Mouse (Mus musculus) midbrain, embryonic 10.5 days (tissue): ENCODE data around the gene Ttll1. TPM values are rescaled to one million over a fixed set of nuclear protein-coding genes. Genes with fewer than 3 reads are reported as not detected.
"Not testable (repeated sequence)": the region's sequence is repeated elsewhere in the genome, so short reads cannot be mapped to it uniquely, and the experiment has no call there.

Experiments
- DNase-seq: peaks from one replicate; pipeline ENCODE4 v3.0.0-alpha.2; 2017; ENCODE audit warnings: low spot score
- H3K27ac ChIP-seq: fragments of 300-500 bp; sonication (generic); replicated peaks from 2 replicates; pipeline ENCODE4 v1.5.1; 2016; ENCODE audit warnings: mild to moderate bottlenecking
- H3K27me3 ChIP-seq: fragments of 300-500 bp; sonication (generic); 2 replicates; pipeline ENCODE4 v1.6.1; 2016; ENCODE audit warnings: low read depth, mild to moderate bottlenecking; ENCODE audit not compliant: poor library complexity, severe bottlenecking
- H3K36me3 ChIP-seq: fragments of 300-500 bp; sonication (generic); 2 replicates; pipeline ENCODE4 v1.6.1; 2016; ENCODE audit warnings: mild to moderate bottlenecking, moderate library complexity
- H3K4me1 ChIP-seq: fragments of 300-500 bp; sonication (generic); 2 replicates; pipeline ENCODE4 v1.6.1; 2016
- H3K4me3 ChIP-seq: fragments of 300-500 bp; sonication (generic); 2 replicates; pipeline ENCODE4 v1.5.1; 2016; ENCODE audit warnings: mild to moderate bottlenecking, moderate library complexity
- H3K9me3 ChIP-seq: fragments of 300-500 bp; sonication (generic); replicated peaks from 2 replicates; pipeline ENCODE4 v1.6.1; 2016; ENCODE audit warnings: mild to moderate bottlenecking
- WGBS: fragments of 180-500 bp; shearing (Covaris S2); methylation state at CpG from one replicate; pipeline ENCODE4 v1.1.7; 2016; 5-methylcytosine and 5-hydroxymethylcytosine counted together
- polyA plus RNA-seq: library from polyadenylated mRNA; unstranded; fragments of >200 nt; fragmentation: Nextera tagmentation; extraction: Ambion mirVana; gene quantifications from 2 replicates; pipeline ENCODE4 v1.2.1, GENCODE M21; 2016

The Ttll1 gene
- polyA plus RNA-seq, 1 experiment from 2014 or later: 34.3 TPM

- H3K9me3 ChIP-seq: no peaks in the 10 kb centered on the region
- 40% methylated on average over 20 of the region's 20 CpGs for WGBS
- peak; percentile 70 for DNase-seq
- H3K27me3 ChIP-seq: peaks cover 15% of the 10 kb centered on the region
- no peak overlapping the region for H3K27ac ChIP-seq
- H3K36me3 ChIP-seq: no peaks in the 10 kb centered on the region
- H3K4me3 ChIP-seq: no peak overlapping the region
- H3K4me1 ChIP-seq: peaks cover 27% of the 10 kb centered on the region
These were observed 7.7 kb upstream of the Ttll1 start for GRCm38 (mm10) chr15:83518215-83519048.

- Histone ChIP-seq H3K4me1 (peaks cover 20% of the 10 kb centered on the region), H3K36me3 (no peaks in the 10 kb centered on the region), H3K9me3 (no peaks in the 10 kb centered on the region), H3K27ac (no peak overlapping the region), H3K27me3 (peaks cover 15% of the 10 kb centered on the region), H3K4me3 (no peak overlapping the region)
- WGBS: 73% methylated on average over 5 of the region's 5 CpGs
- DNase-seq: no peak
These were observed 4.3 kb upstream of the Ttll1 start for GRCm38 (mm10) chr15:83515018-83515417.

DNA sequence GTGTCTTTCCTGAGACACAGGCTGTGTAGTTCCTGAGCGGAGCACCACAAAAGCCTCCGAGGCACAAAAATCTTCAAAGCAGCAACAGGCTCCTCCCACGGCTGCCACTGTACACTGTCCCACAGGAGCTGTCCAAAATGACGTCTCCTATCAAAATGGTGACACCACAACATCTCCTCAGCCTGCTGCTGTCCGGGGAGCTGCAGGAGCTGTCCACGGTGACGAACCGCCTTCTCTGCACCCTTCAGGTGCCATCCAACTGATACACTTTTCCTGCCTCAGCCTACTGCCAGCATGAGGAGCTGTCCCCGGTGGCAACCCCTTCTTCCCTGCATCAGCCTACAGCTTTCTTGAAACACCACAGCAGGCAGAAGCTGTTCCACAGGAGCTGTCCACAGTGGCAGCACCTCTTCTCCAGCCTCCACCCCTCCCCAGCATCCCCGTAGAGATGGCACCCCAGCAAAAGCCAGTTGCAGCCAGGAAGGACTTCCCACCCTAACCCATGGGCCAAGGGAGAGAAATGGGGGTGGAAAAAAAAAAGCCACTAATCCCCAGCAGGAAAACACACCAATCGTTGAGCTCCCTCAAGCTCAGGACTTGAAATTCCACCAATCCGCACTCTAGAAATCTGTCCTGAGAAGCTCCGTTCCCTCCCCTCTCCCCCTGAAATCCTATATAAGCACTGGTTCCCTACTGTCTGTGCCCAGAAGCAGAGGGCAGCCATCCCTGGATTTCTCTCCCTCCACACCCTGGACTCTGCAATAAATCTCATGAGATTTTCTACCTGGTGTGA, 2.0 kb upstream of the Ttll1 start:
- Histone ChIP-seq H3K4me3 (no peak overlapping the region), H3K4me1 (peaks cover 17% of the 10 kb centered on the region), H3K9me3 (no peaks in the 10 kb centered on the region), H3K27me3 (no peaks in the 10 kb centered on the region), H3K36me3 (no peaks in the 10 kb centered on the region), H3K27ac (no peak overlapping the region)
- no peak for DNase-seq
- WGBS: 79% methylated on average over 13 of the region's 13 CpGs

DNA sequence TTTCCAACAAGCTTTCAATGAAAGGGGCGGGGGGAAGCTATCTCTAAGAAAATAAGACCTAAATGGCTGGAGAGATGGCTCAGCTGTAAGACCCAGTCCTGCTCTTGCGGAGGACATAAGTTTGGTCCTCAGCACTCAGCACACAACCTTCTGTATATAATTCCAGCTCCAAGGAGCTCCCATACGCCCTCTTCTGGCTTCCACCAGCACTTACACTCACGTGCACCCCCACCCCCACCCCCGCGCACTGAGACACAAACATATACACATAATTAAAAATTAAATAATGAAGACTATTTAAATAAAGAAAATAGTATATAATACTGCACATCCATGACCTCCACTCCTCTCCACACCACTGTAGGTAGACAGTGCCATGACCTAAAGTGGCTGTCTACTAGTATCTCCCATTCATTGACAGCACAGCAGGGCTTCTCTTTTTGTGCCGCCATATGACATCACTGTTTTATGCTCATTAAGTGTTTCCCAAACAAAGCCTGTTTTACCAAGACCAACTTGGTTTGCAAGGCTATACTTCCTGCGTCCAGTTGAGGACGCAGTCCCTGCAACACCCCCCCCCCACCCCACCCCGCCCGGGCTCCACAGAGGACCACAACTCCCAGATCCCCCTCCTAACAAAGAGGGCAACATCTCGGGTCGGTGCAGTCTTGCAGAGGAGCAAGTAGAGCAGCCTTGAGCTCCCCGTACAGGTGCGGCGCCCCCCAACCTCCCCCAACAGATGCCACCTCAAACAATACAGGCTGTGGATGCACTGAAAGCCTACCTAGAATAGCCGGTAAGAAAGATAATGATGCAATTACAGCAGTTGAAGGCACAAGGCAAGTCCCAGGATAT, 516 bp downstream of the Ttll1 start:
- Histone ChIP-seq H3K36me3 (peaks cover 7% of the 10 kb centered on the region), H3K9me3 (0 out of 2 replicates have a peak, but pooled peaks cover 2% of the 10 kb centered on the region), H3K27ac (peak overlapping the region; percentile 88), H3K27me3 (no peaks in the 10 kb centered on the region), H3K4me1 (peaks cover 17% of the 10 kb centered on the region), H3K4me3 (peak overlapping the region; percentile 75)
- WGBS: 25% methylated on average over 17 of the region's 17 CpGs
- no peak for DNase-seq

DNA sequence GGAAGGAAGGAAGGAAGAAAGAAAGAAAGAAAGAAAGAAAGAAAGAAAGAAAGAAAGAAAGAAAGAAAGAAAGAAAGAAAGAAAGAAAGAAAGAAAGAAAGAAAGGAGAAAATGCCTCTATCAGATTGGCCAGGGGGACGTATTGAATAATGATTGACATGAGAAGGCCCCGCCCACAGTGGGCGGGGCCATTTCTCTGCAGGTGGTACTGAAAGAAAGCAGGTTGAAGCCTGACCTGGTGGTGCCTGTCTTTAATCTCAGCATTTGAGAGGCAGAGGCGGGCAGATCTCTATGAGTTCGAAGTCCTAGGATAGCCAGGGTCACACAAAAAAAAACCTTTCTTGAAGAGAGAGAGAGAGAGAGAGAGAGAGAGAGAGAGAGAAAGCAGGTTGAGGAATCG, 9.2 kb downstream of the Ttll1 start:
- not testable (repeated sequence) for H3K27ac ChIP-seq, DNase-seq, H3K27me3 ChIP-seq, H3K4me3 ChIP-seq, H3K9me3 ChIP-seq, H3K4me1 ChIP-seq
- WGBS: 80% methylated on average over 6 of the region's 6 CpGs
- peaks cover 84% of the 10 kb centered on the region for H3K36me3 ChIP-seq

- Histone ChIP-seq H3K9me3 (0 out of 2 replicates have a peak, but pooled peaks cover 3% of the 10 kb centered on the region), H3K27me3 (no peaks in the 10 kb centered on the region), H3K4me1 (no peaks in the 10 kb centered on the region), H3K27ac (no peak overlapping the region), H3K36me3 (peaks cover 91% of the 10 kb centered on the region), H3K4me3 (no peak overlapping the region)
- WGBS: 59% methylated on average over 3 of the region's 3 CpGs
- no peak for DNase-seq
These were observed 10.3 kb downstream of the Ttll1 start for GRCm38 (mm10) chr15:83500352-83500751.

GRCm38 (mm10) chr15:83499211-83499755, 11.4 kb downstream of the Ttll1 start:
- Histone ChIP-seq H3K27ac (no peak overlapping the region), H3K4me3 (no peak overlapping the region), H3K4me1 (no peaks in the 10 kb centered on the region), H3K9me3 (no peaks in the 10 kb centered on the region), H3K27me3 (no peaks in the 10 kb centered on the region), H3K36me3 (peaks cover 91% of the 10 kb centered on the region)
- 92% methylated on average over 10 of the region's 10 CpGs for WGBS
- no peak for DNase-seq

GRCm38 (mm10) chr15:83497299-83497698, 13.4 kb downstream of the Ttll1 start:
- no peaks in the 10 kb centered on the region for H3K27me3 ChIP-seq
- no peak overlapping the region for H3K27ac ChIP-seq
- no peak overlapping the region for H3K4me3 ChIP-seq
- H3K4me1 ChIP-seq: no peaks in the 10 kb centered on the region
- no peaks in the 10 kb centered on the region for H3K9me3 ChIP-seq
- no peak for DNase-seq
- peaks cover 93% of the 10 kb centered on the region for H3K36me3 ChIP-seq
- 92% methylated on average over 6 of the region's 6 CpGs for WGBS

DNA sequence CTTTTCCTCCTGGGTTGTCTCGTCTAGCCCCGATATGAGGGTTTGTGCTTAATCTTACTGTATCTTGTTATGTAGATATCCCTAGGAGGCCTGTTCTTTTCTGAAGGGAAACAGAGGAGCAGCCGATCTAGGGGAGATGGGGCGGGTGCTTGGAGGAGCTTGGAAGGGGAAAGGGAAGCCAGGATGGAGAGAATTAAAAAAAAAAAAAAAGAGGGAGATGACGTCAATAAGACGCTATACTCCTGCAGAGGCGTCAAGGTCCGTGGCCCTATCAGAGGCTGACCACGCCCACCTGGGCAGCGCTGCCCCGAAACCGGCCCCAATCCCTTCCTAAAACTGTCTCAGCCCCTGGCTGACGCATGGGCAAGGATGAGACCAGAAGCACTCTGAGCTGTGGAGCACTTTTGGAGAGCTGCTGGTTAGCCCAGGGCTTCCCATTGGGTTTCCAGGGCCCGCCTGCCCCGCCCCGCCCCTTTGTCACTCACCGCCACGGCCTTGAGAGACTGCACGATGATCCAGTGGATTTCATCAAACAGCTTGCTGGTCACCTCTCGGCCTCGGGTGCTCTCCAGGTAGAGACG, 14.8 kb downstream of the Ttll1 start:
- Histone ChIP-seq H3K9me3 (no peaks in the 10 kb centered on the region), H3K4me3 (peak overlapping the region; percentile 25), H3K27ac (no peak overlapping the region), H3K36me3 (peaks cover 97% of the 10 kb centered on the region), H3K27me3 (no peaks in the 10 kb centered on the region), H3K4me1 (no peaks in the 10 kb centered on the region)
- WGBS: 65% methylated on average over 22 of the region's 22 CpGs
- DNase-seq: no peak

DNA sequence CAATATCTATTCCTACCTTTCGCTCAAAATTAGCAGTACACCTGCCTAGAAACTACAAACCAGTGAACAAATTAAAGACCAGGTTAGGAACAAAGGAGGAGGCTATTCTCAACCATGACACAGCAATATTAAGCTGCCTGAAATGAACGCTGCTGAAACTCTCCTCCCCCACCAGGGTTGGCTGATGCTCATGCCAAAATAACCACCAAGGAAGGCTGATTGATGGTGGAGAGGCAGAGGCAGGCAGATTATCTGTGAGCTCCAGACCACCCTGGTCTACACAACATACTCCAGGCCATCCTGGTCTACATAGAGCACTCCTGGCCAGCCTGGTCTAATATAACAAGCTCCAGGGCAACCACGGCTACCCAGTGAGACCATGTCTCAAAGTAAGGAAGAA, 15.5 kb downstream of the Ttll1 start:
- Histone ChIP-seq H3K27ac (no peak overlapping the region), H3K4me3 (no peak overlapping the region), H3K4me1 (no peaks in the 10 kb centered on the region), H3K9me3 (no peaks in the 10 kb centered on the region), H3K27me3 (no peaks in the 10 kb centered on the region), H3K36me3 (peaks cover 97% of the 10 kb centered on the region)
- 91% methylated on average over 3 of the region's 3 CpGs for WGBS
- DNase-seq: no peak

DNA sequence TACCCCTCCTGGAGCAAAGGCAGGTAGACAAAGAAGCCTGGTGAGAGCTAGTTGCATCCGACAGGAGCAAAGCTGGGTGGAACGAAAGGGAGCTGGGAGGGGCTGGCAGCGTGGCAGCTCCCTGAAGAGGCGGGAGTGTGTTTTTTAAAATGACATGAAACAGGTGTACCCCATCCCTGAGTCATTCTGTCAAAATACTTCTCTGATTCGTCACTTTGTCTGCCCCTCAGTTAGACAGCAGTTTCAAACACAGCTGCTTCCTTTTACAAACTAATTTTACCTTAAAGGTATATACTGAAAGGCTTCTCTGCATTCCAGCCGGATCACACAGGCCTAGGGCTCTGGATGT, 16.1 kb downstream of the Ttll1 start:
- H3K27me3 ChIP-seq: no peaks in the 10 kb centered on the region
- no peaks in the 10 kb centered on the region for H3K9me3 ChIP-seq
- 88% methylated on average over 6 of the region's 6 CpGs for WGBS

More for the DNA sequence above, 16.1 kb downstream of the Ttll1 start:
- DNase-seq: no peak
- H3K36me3 ChIP-seq: peaks cover 94% of the 10 kb centered on the region
- no peak overlapping the region for H3K27ac ChIP-seq
- no peak overlapping the region for H3K4me3 ChIP-seq
- no peaks in the 10 kb centered on the region for H3K4me1 ChIP-seq
